Mouse (Mus musculus) Patski (cell line): ENCODE data around the gene Gas1. TPM values are rescaled to one million over a fixed set of nuclear protein-coding genes. Genes with fewer than 3 reads are reported as not detected.

Experiments used
- ATAC-seq: fragments of 100-300 bp; one replicate; pipeline ENCODE4 v1.8.0; 2021
- CTCF ChIA-PET: fragments of 350-600 bp; sonication (Branson Sonifier 250); formaldehyde crosslinking; loops from one replicate; lab custom pipeline; 2022; ENCODE audit warnings: inconsistent platforms; lab: Charles Lee
- POLR2A ChIA-PET: fragments of 350-600 bp; sonication (Branson Sonifier 250); formaldehyde crosslinking; loops from one replicate; lab custom pipeline; 2022; ENCODE audit warnings: antibody characterized with exemption, inconsistent platforms; lab: Charles Lee
- DNase-seq: peaks from one replicate; pipeline ENCODE4 v3.0.0-alpha.2; 2011; ENCODE audit warnings: low read depth, low spot score
- H3K27me3 ChIP-seq: fragments of 371-371 bp; one replicate; pipeline ENCODE4 v1.5.1; 2021
- CTCF ChIP-seq: fragments of 100-300 bp; IDR thresholded peaks from one replicate; pipeline ENCODE4 v1.5.1; 2021
- in situ Hi-C: fragments of 300-500 bp; cut with MboI; formaldehyde crosslinking; loops from 3 replicates; pipeline ENCODE4 v1.11.1; 2018; ENCODE audit warnings: low pct_unique_long_range_greater_than_20kb, mixed read lengths
- polyA plus RNA-seq: library from polyadenylated mRNA; unstranded; gene quantifications from one replicate; pipeline ENCODE4 v1.2.3, GENCODE M21; 2021

Gene Gas1
- polyA plus RNA-seq, 1 experiment from 2014 or later = 578 TPM

- TF ChIP-seq CTCF = no peak
- ChIA-PET CTCF (interaction anchor here (1.2 to 1.4 kb wide), 2 partner anchors 105 to 232 kb away, joined by 5 read pairs; no protein-coding TSS in a partner anchor), POLR2A (interaction anchor here (0.7 to 4.0 kb wide), 16 partner anchors 123 to 298 kb away, joined by 3 to 33 read pairs (median 4); no protein-coding TSS in a partner anchor)
- ATAC-seq (no peak), DNase-seq (no peak)
- in situ Hi-C loops = loop anchor here (5.0 to 25.0 kb wide), 6 partner anchors 123 to 562 kb away; no protein-coding TSS in a partner anchor
- no peaks in the 10 kb centered on the region for H3K27me3 ChIP-seq
These were observed 2.2 kb downstream of the Gas1 start for GRCm38 (mm10) chr13:60174953-60175352.

- ChIA-PET POLR2A (interaction anchor here (0.6 to 3.7 kb wide), 20 partner anchors 116 to 358 kb away, joined by 3 to 13 read pairs (median 5); no protein-coding TSS in a partner anchor), CTCF (interaction anchor here (0.6 to 2.7 kb wide), 7 partner anchors 121 to 294 kb away, joined by 3 to 8 read pairs (median 5); no protein-coding TSS in a partner anchor)
- DNase-seq (no peak), ATAC-seq (no peak)
- in situ Hi-C loops = loop anchor here (5.0 kb wide), 4 partner anchors 122 to 332 kb away; no protein-coding TSS in a partner anchor
- H3K27me3 ChIP-seq = no peaks in the 10 kb centered on the region
- TF ChIP-seq CTCF = no peak
These were observed 3.3 kb downstream of the Gas1 start for GRCm38 (mm10) chr13:60173591-60174524.

DNA sequence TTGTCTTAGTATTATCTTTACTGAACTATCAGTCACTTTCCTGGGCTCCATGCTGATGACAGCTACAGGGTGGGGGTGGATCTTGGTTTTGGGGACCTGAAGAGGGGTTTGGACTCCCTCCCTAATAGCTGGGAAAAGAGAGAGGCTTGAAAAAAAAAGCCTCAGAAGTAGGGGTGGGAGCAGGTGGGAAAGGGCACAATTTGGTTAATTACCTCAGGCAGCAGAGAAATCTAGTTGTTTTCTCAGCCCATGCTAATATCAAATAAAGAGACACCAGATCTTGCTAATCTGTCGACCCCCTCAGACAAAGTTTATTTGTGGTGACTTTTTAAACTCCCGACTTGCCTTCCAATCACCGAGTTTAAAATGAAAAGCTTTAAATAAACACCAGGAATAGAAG, 4.0 kb downstream of the Gas1 start:
- H3K27me3 ChIP-seq = no peaks in the 10 kb centered on the region
- DNase-seq (no peak), ATAC-seq (no peak)
- no peak for TF ChIP-seq CTCF
- in situ Hi-C loops = loop anchor here (5.0 kb wide), 4 partner anchors 121 to 331 kb away; no protein-coding TSS in a partner anchor
- POLR2A ChIA-PET = interaction anchor here (0.6 to 2.8 kb wide), 16 partner anchors 115 to 304 kb away, joined by 3 to 13 read pairs (median 4); no protein-coding TSS in a partner anchor
- CTCF ChIA-PET = interaction anchor here (0.6 to 2.7 kb wide), 7 partner anchors 120 to 295 kb away, joined by 3 to 8 read pairs (median 5); no protein-coding TSS in a partner anchor

GRCm38 (mm10) chr13:60172366-60173017, 4.7 kb downstream of the Gas1 start:
- CTCF ChIA-PET = interaction anchor here (1.1 to 2.7 kb wide), 4 partner anchors 103 to 285 kb away, joined by 3 to 8 read pairs (median 6); no protein-coding TSS in a partner anchor
- in situ Hi-C loops = loop anchor here (5.0 kb wide), 4 partner anchors 120 to 330 kb away; no protein-coding TSS in a partner anchor
- no peak for DNase-seq
- ATAC-seq = no peak
- POLR2A ChIA-PET = interaction anchor here (1.3 to 2.8 kb wide), 5 partner anchors 124 to 280 kb away, joined by 4 to 13 read pairs (median 8); no protein-coding TSS in a partner anchor
- no peak for TF ChIP-seq CTCF
- no peaks in the 10 kb centered on the region for H3K27me3 ChIP-seq

- TF ChIP-seq CTCF = no peak
- no peaks in the 10 kb centered on the region for H3K27me3 ChIP-seq
- POLR2A ChIA-PET = interaction anchor here (0.5 kb wide), 1 partner anchor 102 kb away, joined by 3 read pairs; no protein-coding TSS in a partner anchor
- CTCF ChIA-PET = interaction anchor here (1.1 to 2.7 kb wide), 2 partner anchors 103 to 282 kb away, joined by 3 to 8 read pairs; no protein-coding TSS in a partner anchor
- in situ Hi-C loops = loop anchor here (5.0 kb wide), 4 partner anchors 119 to 329 kb away; no protein-coding TSS in a partner anchor
- no peak for DNase-seq
- no peak for ATAC-seq
These were observed 5.4 kb downstream of the Gas1 start for GRCm38 (mm10) chr13:60171781-60172180.

DNA sequence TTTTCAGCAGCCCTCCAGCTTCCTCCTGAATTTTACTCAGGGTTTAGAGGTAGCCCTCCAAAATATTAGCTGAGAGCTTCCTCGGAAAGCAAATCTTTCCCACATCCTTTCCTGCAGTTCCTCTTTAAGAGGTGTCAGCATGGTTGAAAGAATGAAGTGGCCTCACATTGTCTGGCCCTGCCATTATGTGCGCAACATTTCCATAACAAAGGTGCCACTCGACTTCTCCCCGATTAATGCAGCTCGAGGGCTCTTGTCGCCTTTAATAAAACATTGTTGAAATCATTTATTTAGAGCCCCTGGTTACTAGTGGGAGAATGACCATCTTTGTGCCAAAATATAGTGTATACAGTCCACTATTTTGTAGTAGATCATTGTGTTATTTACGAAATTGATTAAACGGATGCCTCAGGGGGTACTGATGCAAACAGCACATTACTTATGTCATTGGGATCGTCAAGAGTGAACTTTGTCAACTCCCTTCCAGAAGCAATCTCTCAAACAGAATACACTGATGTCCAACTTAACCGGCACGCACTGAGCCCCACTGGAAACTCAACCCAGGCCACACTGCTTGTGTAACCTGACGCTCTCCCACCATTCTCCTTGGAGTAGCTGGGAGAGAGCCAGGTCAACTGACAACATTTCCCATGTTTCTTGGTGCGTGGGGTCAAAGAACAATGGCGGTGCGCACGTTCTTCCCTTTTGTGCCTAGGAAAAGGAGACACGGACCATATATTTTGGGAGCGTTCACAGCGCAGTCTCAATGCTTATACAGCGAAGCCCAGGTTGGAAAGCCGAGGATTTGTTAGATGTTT, 6.1 kb downstream of the Gas1 start:
- H3K27me3 ChIP-seq = no peaks in the 10 kb centered on the region
- DNase-seq (no peak), ATAC-seq (no peak)
- CTCF ChIA-PET = interaction anchor here (2.7 kb wide), 1 partner anchor 281 kb away, joined by 8 read pairs; no protein-coding TSS in a partner anchor
- TF ChIP-seq CTCF = no peak
- in situ Hi-C loops = loop anchor here (5.0 kb wide), 4 partner anchors 119 to 329 kb away; no protein-coding TSS in a partner anchor
- POLR2A ChIA-PET = interaction anchor here (0.5 to 0.6 kb wide), 2 partner anchors 101 to 256 kb away, joined by 3 read pairs; no protein-coding TSS in a partner anchor

DNA sequence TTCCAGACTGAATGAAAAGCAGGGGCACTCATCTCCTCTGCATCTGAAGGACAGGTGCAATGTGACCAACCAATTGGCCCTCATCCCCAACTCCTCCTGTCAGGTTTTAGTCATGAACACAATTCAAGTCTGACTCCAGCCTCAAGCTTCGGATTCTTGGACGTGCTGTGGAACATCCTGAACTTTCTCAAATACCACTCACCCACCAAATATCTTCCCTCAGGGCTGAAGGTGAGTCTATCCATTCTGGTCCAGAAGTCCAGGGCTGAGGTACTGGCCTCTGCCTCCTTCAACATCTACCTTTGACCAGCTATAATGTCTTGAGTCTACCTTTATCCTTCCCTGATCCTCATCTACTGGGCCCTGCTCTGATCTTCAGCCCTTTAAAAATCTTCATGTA, 8.1 kb downstream of the Gas1 start:
- ATAC-seq (no peak), DNase-seq (no peak)
- H3K27me3 ChIP-seq = no peaks in the 10 kb centered on the region
- in situ Hi-C loops = no loop called here
- no peak for TF ChIP-seq CTCF
- CTCF ChIA-PET = interaction anchor here (0.9 to 1.1 kb wide), 2 partner anchors 226 to 279 kb away, joined by 3 to 4 read pairs; no protein-coding TSS in a partner anchor
- POLR2A ChIA-PET = no interaction called here

DNA sequence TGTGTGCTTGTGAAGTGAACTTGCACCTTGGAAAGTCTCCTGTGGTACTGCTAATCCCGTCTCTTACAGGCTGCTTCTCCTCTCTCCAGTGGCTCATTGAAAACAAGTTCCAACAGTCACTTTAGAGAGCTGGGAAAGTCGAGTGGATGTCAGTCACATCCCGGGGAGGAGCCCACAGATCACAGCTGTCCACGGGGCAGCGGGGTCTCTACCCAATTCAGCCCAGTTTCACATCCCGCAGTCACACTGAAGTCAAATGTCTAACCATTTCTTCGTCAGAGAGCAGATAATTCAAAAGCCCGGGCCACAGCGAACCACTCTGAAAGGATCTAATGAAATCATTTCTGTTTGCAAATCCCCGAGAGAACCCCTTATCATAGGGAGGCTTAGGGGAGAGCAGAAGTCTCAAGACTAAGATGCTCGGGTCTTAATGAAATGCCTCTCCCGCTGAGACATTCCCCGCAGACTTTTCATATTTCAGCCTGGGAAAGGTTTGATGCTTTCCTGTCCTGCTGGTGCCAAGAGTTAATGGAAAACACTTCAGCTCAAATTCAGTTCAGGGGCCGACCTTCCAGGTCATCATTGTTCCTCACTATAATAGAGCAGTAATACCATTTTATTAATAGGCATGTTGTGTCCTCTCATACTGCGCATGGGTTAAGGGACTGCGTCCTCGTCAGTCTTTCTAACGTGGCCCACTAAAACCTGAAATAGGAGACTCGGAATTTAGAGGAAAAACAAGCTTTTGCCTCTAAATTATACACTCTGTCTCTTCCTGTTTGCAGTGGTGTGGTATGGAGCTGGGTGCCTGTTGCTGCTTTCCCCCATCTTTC, 20.7 kb downstream of the Gas1 start:
- no peak for ATAC-seq
- in situ Hi-C loops = no loop called here
- ChIA-PET POLR2A (no interaction called here), CTCF (interaction anchor here (1.0 kb wide), 1 partner anchor 20 kb away, joined by 4 read pairs; no protein-coding TSS in a partner anchor)
- H3K27me3 ChIP-seq = no peaks in the 10 kb centered on the region
- TF ChIP-seq CTCF = no peak
- no peak for DNase-seq
